Mouse (Mus musculus): Measurements from ENCODE around the gene Gpr132. TPM values are rescaled to one million over a fixed set of nuclear protein-coding genes. Genes with fewer than 3 reads are reported as not detected.

Gene Gpr132
- not detected for total RNA-seq (2021)

DNA sequence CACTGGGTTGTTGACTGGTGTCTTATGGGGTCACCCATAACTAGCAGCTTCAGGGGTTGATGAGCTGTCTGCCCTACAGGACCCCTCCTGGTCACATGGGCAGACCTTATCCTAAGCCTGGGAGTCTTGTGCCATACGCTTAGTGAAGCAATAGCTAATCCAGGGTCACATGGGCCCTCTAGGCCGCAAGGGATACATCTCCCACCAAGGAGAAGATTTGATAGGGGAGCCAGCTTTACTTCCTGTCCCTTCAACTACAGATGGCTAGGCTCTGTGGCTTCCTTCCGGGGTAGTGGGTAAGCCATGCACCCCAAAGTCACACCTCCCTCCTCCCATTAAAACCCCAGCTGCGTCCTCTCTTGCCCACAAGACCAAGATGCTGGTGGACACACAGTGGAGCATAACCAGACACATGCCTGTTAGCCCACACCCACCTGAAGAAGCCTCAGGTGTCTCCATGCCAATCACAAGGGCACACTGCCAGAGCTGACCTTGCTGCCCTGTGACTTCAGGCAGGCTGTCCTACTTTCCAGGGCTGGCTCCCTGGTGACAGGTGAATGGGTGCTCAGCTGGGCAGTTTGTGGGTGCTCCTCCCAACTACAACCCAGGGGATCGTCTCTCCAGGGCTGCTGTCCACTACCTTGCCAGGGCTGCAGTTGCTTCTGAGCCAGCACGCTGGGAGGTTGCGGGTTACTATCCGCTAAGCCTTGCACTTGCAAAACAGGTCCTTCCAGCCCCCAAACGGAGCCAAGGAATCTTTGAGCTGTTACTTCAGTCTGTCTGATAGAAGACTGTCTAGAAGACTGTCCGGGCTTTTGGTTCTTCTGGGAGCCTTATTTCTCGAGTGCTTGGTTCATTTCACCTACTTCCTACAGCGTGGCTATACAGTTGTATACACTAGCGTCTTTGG is at the start of gene Gpr132:
Gene Gpr132 (minus strand): TSS at position 51 of the 910 bp plus-strand sequence.
- no peak for DNase-seq (ENCODE audit: low spot score in 2 of 2)
- intact Hi-C loops (cut with DNase I), result no loop called here

- no peak for DNase-seq (ENCODE audit: low spot score in 2 of 2)
- intact Hi-C loops (cut with DNase I), result no loop called here
Measured at GRCm38 (mm10) chr12:112917486-112917885, 49.5 kb upstream of the Gpr132 start.

GRCm38 (mm10) chr12:112916698-112917400 is 48.8 kb upstream of the Gpr132 start:
- intact Hi-C loops (cut with DNase I), result no loop called here
- no peak for DNase-seq (ENCODE audit: low spot score in 2 of 2)

DNA sequence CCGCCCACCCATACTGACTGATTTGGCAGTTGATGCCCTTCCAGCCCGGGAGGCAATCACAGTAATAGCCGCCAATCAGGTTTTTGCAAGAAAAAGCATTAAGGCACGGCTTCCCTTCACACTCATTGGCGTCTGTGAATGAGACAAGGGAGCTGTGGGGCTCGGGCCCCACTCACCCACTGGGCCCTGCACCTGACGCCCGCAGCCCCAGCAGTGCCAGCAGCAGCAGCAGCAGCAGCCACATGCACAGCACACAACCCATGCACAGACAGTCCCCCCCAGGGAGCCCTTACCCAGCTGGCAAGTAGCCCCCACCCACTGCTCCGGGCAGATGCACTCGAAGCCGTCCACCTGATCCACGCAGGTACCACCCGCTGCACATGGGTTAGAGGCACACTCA is 47.6 kb upstream of the Gpr132 start:
- DNase-seq (ENCODE audit: low spot score in 2 of 2), result no peak
- intact Hi-C loops (cut with DNase I), result no loop called here

DNA sequence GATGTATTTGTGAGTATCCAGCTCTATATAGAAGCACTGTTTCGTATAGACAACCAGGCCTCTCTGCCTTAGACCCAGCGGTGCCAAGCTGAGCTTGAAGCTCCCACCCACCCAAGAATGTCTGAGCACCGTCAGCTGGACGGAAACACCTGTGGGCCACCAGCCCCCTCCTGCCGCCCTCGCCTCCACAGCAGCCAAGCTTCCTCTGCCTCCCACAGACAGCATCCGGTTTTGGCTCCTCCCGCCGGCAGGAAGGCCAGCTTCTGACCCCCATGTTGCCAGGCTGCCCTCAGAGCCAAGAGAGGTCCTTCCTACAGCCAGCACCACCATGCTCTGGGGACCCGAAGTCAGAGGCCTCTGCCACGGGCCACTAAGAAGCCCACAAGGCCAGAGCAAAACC is 46.5 kb upstream of the Gpr132 start:
- intact Hi-C loops (cut with DNase I), result no loop called here
- no peak for DNase-seq (ENCODE audit: low spot score in 2 of 2)

GRCm38 (mm10) chr12:112912951-112913745 is 45.1 kb upstream of the Gpr132 start:
- no peak for DNase-seq (ENCODE audit: low spot score in 2 of 2)
- intact Hi-C loops (cut with DNase I), result no loop called here

- DNase-seq (ENCODE audit: low spot score in 2 of 2), result no peak
- intact Hi-C loops (cut with DNase I), result no loop called here
Measured at GRCm38 (mm10) chr12:112911701-112912100, 43.7 kb upstream of the Gpr132 start.

GRCm38 (mm10) chr12:112908991-112909390 is 41.0 kb upstream of the Gpr132 start:
- intact Hi-C loops (cut with DNase I), result no loop called here
- DNase-seq (ENCODE audit: low spot score in 2 of 2), result no peak

DNA sequence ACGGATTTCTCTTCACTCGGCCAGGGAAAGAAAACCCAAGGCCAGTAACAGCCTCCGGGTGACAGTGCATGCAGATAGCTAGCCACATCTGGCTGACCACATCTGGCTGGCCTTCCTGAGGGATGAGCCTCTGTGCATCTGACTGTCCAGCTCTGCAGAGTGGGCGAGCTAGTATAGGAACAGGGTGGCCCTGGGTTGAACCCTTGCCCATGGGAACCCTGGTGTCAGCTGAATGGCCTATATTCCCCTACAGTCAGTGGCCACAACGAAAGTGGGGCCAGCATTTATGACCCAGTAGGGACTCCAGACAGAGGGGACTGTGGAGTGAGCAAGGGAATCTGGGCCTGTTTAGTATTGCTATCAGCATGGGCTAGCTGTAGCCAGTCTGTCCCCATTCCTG is 37.0 kb upstream of the Gpr132 start:
- DNase-seq (ENCODE audit: low spot score in 2 of 2), result no peak
- intact Hi-C loops (cut with DNase I), result no loop called here

- intact Hi-C loops (cut with DNase I), result no loop called here
- no peak for DNase-seq (ENCODE audit: low spot score in 2 of 2)
Measured at GRCm38 (mm10) chr12:112903941-112904340, 35.9 kb upstream of the Gpr132 start.

- peak; percentile 55 to 68 for DNase-seq (ENCODE audit: low spot score in 2 of 2)
- intact Hi-C loops (cut with DNase I), result no loop called here
Measured at GRCm38 (mm10) chr12:112900641-112901040, 32.6 kb upstream of the Gpr132 start.

- no peak for DNase-seq (ENCODE audit: low spot score in 2 of 2)
- intact Hi-C loops (cut with DNase I), result no loop called here
Measured at GRCm38 (mm10) chr12:112898960-112899359, 30.9 kb upstream of the Gpr132 start.

DNA sequence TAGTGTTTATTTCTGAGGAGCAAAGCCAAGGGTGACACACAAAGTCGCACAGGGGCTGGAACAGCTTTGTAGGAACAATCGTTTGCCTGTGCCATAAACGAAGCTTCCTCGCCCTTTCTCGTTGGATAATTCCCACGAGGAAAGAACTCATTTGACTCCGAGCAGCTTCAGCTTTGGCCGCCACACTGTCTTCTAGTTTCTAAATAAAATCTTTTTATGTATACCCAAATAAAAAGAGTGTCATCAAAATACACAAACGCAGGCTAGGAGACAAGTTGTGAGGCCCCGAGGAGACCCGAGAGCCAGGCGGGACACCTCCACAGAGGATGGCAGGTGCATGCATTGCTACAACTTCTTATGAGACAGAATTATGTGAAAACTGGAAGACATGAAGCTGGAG is 30.3 kb upstream of the Gpr132 start:
- no peak for DNase-seq (ENCODE audit: low spot score in 2 of 2)
- intact Hi-C loops (cut with DNase I), result no loop called here

DNA sequence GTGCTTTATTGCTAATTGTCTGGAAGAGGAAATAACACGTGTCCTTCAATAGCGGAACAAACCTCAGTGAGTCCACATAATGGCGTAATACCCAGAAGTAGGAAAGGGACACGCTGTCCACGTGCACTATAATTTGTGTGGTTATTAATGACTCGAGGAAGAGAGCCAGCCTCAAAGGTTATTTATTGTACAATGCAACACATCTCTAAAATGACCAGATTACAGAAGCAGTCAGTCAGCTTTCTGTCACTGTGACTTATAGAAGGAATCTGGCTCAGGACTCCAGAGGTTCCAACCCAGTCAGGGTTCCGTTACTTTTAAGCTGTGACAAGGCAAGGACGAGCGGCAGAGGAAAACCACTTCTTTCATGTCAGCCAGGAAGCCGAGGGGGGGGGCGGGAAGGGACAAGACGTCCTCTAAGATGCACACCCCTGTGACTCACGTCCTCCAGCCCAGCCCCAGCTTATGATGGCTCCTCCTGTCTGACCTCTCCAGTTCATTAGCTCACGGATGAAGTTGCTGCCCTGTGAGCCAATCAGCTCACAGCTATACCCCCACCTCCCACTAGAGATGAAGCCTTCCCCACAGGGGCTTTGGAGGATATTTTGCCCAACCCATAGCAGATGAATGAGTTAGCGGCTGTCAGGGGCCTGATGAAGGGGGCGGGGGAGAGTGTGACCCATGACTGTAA is 29.6 kb upstream of the Gpr132 start:
- no peak for DNase-seq (ENCODE audit: low spot score in 2 of 2)

GRCm38 (mm10) chr12:112894969-112895368 is 26.9 kb upstream of the Gpr132 start:
- intact Hi-C loops (cut with DNase I), result no loop called here
- no peak for DNase-seq (ENCODE audit: low spot score in 2 of 2)

More for the DNA sequence above, 29.6 kb upstream of the Gpr132 start:
- intact Hi-C loops (cut with DNase I), result no loop called here

DNA sequence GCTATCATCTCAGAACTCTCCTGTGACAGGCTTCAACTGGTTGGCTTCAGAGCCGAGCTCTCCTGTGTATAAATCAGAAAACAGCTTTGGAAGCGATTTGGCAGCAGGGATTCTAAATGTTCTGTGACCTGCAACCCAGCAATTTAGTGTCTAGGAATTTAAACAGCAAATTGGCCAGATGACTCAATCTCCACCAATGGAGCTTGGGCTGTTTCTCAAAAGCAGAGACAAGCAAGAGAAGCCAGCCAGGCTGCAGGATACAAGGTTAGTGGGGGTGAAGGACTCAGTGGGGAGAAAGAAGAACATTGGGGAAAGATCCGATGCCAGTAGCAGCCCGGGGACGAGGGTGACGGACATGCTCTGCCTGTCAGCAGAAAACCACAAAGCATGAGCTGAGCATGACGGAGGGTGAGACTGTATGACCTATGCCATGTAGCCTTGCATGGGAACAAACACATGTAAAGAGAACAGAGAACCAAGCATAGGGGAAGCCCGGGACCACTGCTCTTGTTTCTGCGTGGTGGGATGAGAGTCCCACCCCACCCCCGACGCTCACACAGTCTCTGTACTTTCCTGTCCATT is 26.4 kb upstream of the Gpr132 start:
- intact Hi-C loops (cut with DNase I), result no loop called here
- no peak for DNase-seq (ENCODE audit: low spot score in 2 of 2)

- intact Hi-C loops (cut with DNase I), result no loop called here
- DNase-seq (ENCODE audit: low spot score in 2 of 2), result no peak
Measured at GRCm38 (mm10) chr12:112885465-112885864, 17.4 kb upstream of the Gpr132 start.

- intact Hi-C loops (cut with DNase I), result no loop called here
- DNase-seq (ENCODE audit: low spot score in 2 of 2), result no peak
Measured at GRCm38 (mm10) chr12:112881301-112881815, 13.3 kb upstream of the Gpr132 start.

GRCm38 (mm10) chr12:112880661-112881060 is 12.6 kb upstream of the Gpr132 start:
- intact Hi-C loops (cut with DNase I), result no loop called here
- DNase-seq (ENCODE audit: low spot score in 2 of 2), result no peak

Data from left cerebral cortex, postnatal 36 days (tissue).